Mouse (Mus musculus) CH12.LX (cell line): ENCODE data around the gene Spdef. TPM values are rescaled to one million over a fixed set of nuclear protein-coding genes. Genes with fewer than 3 reads are reported as not detected.

ENCODE experiments used
- DNase-seq: peaks from one replicate; pipeline ENCODE4 v3.0.0-alpha.2; 2013; ENCODE audit errors: extremely low read depth
- H3K27ac ChIP-seq: 2 replicates; pipeline ENCODE4 v1.5.1; 2012; ENCODE audit warnings: low read depth, mild to moderate bottlenecking, control low read depth, moderate library complexity; ENCODE audit not compliant: insufficient read depth
- H3K27me3 ChIP-seq: replicated peaks from 2 replicates; pipeline ENCODE3; 2012; ENCODE audit warnings: inconsistent platforms
- H3K36me3 ChIP-seq, 2 experiments: replicated peaks in 1 of 2; 2 replicates each; pipeline versions ENCODE3 to v1.6.1; 2012; ENCODE audit warnings: inconsistent platforms in 1 of 2, low read length in 1 of 2, mild to moderate bottlenecking in 1 of 2, mixed read lengths in 1 of 2, moderate library complexity in 1 of 2; ENCODE audit not compliant: control insufficient read depth in 1 of 2, insufficient read depth in 1 of 2
- H3K4me1 ChIP-seq, 2 experiments: 2 replicates each; pipeline ENCODE4 v1.6.1; 2012; ENCODE audit warnings: inconsistent platforms in 1 of 2, moderate library complexity in 1 of 2; ENCODE audit not compliant: insufficient read depth in 2 of 2, control insufficient read depth in 1 of 2
- H3K4me2 ChIP-seq: 2 replicates; pipeline ENCODE4 v1.6.1; 2012; ENCODE audit warnings: low read depth, mild to moderate bottlenecking, control low read depth; ENCODE audit not compliant: poor library complexity, insufficient read depth, severe bottlenecking
- H3K4me3 ChIP-seq, 3 experiments: fragments of 150-350 bp in 1 of 3; sonication (generic) in 1 of 3; replicated peaks in 1 of 3; 2 replicates each; pipeline versions ENCODE3 to v1.5.1; 2011 to 2012; ENCODE audit warnings: low read depth in 2 of 3, low read length in 2 of 3, mild to moderate bottlenecking in 2 of 3, moderate library complexity in 2 of 3, control low read depth in 1 of 3, improper control_type of control experiment in 1 of 3, inconsistent platforms in 1 of 3, mixed read lengths in 1 of 3; ENCODE audit not compliant: poor library complexity in 1 of 3
- H3K79me2 ChIP-seq: replicated peaks from 2 replicates; pipeline ENCODE4 v1.6.1; 2012; ENCODE audit warnings: mild to moderate bottlenecking, moderate library complexity; ENCODE audit not compliant: control insufficient read depth, poor library complexity, insufficient read depth, severe bottlenecking; ENCODE audit errors: extremely low read depth
- H3K9ac ChIP-seq: 2 replicates; pipeline ENCODE4 v1.6.1; 2012; ENCODE audit warnings: low read depth, mild to moderate bottlenecking, control low read depth, moderate library complexity; ENCODE audit not compliant: insufficient read depth
- H3K9me3 ChIP-seq: replicated peaks from 2 replicates; pipeline ENCODE3; 2012; ENCODE audit warnings: low read length, inconsistent platforms, mixed read lengths
- BHLHE40 ChIP-seq: IDR thresholded peaks from 2 replicates; pipeline ENCODE4 v1.6.1; 2011; ENCODE audit warnings: mild to moderate bottlenecking, low read depth, low read length, improper control_type of control experiment
- CHD2 ChIP-seq: IDR thresholded peaks from 2 replicates; pipeline ENCODE4 v1.6.1; 2011; ENCODE audit warnings: low read length, improper control_type of control experiment
- CTCF ChIP-seq, 2 experiments: IDR thresholded peaks in 1 of 2; conservative IDR thresholded peaks in 1 of 2; 2 replicates each; pipeline ENCODE4 v1.5.1; 2011 to 2012; ENCODE audit warnings: low read depth in 2 of 2, low read length in 2 of 2, improper control_type of control experiment in 1 of 2, inconsistent platforms in 1 of 2, mild to moderate bottlenecking in 1 of 2, moderate library complexity in 1 of 2
- E2F4 ChIP-seq: IDR thresholded peaks from 2 replicates; pipeline ENCODE4 v1.6.1; 2011; ENCODE audit warnings: low read depth, low read length, improper control_type of control experiment; ENCODE audit not compliant: insufficient replicate concordance
- ELF1 ChIP-seq: IDR thresholded peaks from 2 replicates; pipeline ENCODE4 v1.6.1; 2014; ENCODE audit warnings: low read depth, mild to moderate bottlenecking, inconsistent platforms, low read length, improper control_type of control experiment
- EP300 ChIP-seq: IDR thresholded peaks from 2 replicates; pipeline ENCODE4 v1.6.1; 2011; ENCODE audit warnings: low read length, improper control_type of control experiment
- GABPA ChIP-seq: IDR thresholded peaks from 2 replicates; pipeline ENCODE4 v1.6.1; 2012; ENCODE audit warnings: low read depth, low read length, improper control_type of control experiment, inconsistent platforms; ENCODE audit not compliant: insufficient replicate concordance
- IRF4 ChIP-seq: IDR thresholded peaks from 2 replicates; pipeline ENCODE4 v1.6.1; 2014; ENCODE audit warnings: low read depth, mild to moderate bottlenecking, inconsistent platforms, low read length, improper control_type of control experiment
- JUN ChIP-seq: IDR thresholded peaks from 2 replicates; pipeline ENCODE4 v1.6.1; 2011; ENCODE audit warnings: low read depth, mild to moderate bottlenecking, low read length, improper control_type of control experiment, moderate library complexity; ENCODE audit not compliant: insufficient read depth
- KAT2A ChIP-seq: IDR thresholded peaks from 2 replicates; pipeline ENCODE4 v1.6.1; 2012; ENCODE audit warnings: low read length, improper control_type of control experiment, inconsistent platforms; ENCODE audit not compliant: insufficient replicate concordance
- MAFK ChIP-seq: IDR thresholded peaks from 2 replicates; pipeline ENCODE4 v1.6.1; 2011; ENCODE audit warnings: low read length, improper control_type of control experiment; ENCODE audit not compliant: insufficient replicate concordance
- MAX ChIP-seq: IDR thresholded peaks from 2 replicates; pipeline ENCODE4 v1.6.1; 2011; ENCODE audit warnings: low read length, improper control_type of control experiment
- MYC ChIP-seq: IDR thresholded peaks from 2 replicates; pipeline ENCODE4 v1.6.1; 2011; ENCODE audit warnings: low read depth, mild to moderate bottlenecking, improper control_type of control experiment, low read length
- POLR2A ChIP-seq: IDR thresholded peaks from 2 replicates; pipeline ENCODE4 v1.6.1; 2011; ENCODE audit warnings: low read depth, mild to moderate bottlenecking, improper control_type of control experiment, low read length
- SIN3A ChIP-seq: IDR thresholded peaks from 2 replicates; pipeline ENCODE4 v1.6.1; 2012; ENCODE audit warnings: low read length, improper control_type of control experiment, inconsistent platforms
- USF1 ChIP-seq: IDR thresholded peaks from 2 replicates; pipeline ENCODE4 v1.6.1; 2014; ENCODE audit warnings: low read depth, mild to moderate bottlenecking, inconsistent platforms, low read length, improper control_type of control experiment
- USF2 ChIP-seq: conservative IDR thresholded peaks from 2 replicates; pipeline ENCODE4 v1.6.1; 2011; ENCODE audit warnings: low read depth, low read length, improper control_type of control experiment
- ZKSCAN1 ChIP-seq: IDR thresholded peaks from 2 replicates; pipeline ENCODE4 v1.6.1; 2012; ENCODE audit warnings: low read depth, inconsistent platforms, low read length, improper control_type of control experiment, borderline replicate concordance
- ZMIZ1 ChIP-seq: IDR thresholded peaks from 2 replicates; pipeline ENCODE4 v1.6.1; 2012; ENCODE audit warnings: low read depth, mild to moderate bottlenecking, inconsistent platforms, low read length, improper control_type of control experiment
- ZNF384 ChIP-seq: IDR thresholded peaks from 2 replicates; pipeline ENCODE4 v1.6.1; 2012; ENCODE audit warnings: low read depth, low read length, improper control_type of control experiment, inconsistent platforms
- dilution Hi-C: fragments of 300-500 bp; cut with MboI; formaldehyde crosslinking; loops from 2 replicates; pipeline ENCODE4 v1.14.3; 2020; ENCODE audit warnings: low sequenced_read_pairs; ENCODE audit not compliant: extremely low pct_unique_long_range_greater_than_20kb, extremely low pct_ligation_motif_present
- in situ Hi-C: fragments of 300-500 bp; cut with MboI; formaldehyde crosslinking; loops from 3 replicates; pipeline ENCODE4 v1.14.3; 2019; ENCODE audit warnings: low sequenced_read_pairs, low pct_ligation_motif_present, low pct_unique_long_range_greater_than_20kb, mixed read lengths
- polyA plus RNA-seq: library from polyadenylated mRNA; unstranded; fragments of >175 nt; gene quantifications from 2 replicates; pipeline ENCODE4 v1.2.1, GENCODE M21; 2012; ENCODE audit warnings: low read depth; ENCODE audit not compliant: insufficient read length
- total RNA-seq, 2 experiments: library from RNA; depleted of rRNA; stranded (reverse); fragments of 300-350 nt in 1 of 2; fragments of >200 nt in 1 of 2; gene quantifications; 2 replicates each; pipeline ENCODE4 v1.2.3; 2012 to 2014

Spdef gene
- total and polyA plus RNA-seq, 3 experiments, result not detected

DNA sequence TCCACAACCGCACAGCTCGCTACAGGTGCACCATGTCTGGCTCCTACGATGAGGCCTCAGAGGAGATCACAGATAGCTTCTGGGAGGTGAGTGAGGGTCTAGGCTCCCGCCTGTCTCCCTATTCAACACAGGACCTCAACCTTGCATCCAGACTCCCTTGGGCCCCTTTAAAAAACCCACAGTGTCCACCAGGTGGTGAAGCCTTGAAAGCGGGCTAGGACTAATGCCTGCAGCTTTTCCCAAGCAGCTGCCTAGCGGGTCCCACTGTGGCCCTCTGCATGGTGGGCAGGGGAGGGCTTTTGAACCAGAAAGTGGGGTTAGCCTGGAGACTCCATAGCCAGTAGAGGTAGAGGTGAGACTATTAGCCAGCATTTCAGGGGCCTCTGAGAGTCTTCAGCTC, 26.9 kb downstream of the Spdef start:
- Histone ChIP-seq H3K9ac (no peak overlapping the region), H3K79me2 (no peaks in the 10 kb centered on the region), H3K4me1 (peaks cover 4 to 17% of the 10 kb centered on the region in 2 experiments)
- DNase-seq, result no peak
- no peak for TF ChIP-seq MAFK
- TF ChIP-seq CHD2, result no peak
- no peak for TF ChIP-seq ELF1
- TF ChIP-seq CTCF (conservative IDR thresholded peaks at IDR 0.05 in 1 of 2, IDR thresholded peaks at IDR 0.05 in 1 of 2; ENCODE audit: low read depth in 2 of 2, low read length in 2 of 2), result no peak
- TF ChIP-seq, all 38 proteins: peak for 0
- Histone ChIP-seq H3K27me3 (no peaks in the 10 kb centered on the region), H3K4me2 (no peak overlapping the region), H3K36me3 (peaks cover 5 to 32% of the 10 kb centered on the region in 2 experiments), H3K4me3 (no peak overlapping the region), H3K9me3 (peaks cover 20% of the 10 kb centered on the region), H3K27ac (no peak overlapping the region)
- in situ Hi-C loops (no loop called here), dilution Hi-C loops (no loop called here)

DNA sequence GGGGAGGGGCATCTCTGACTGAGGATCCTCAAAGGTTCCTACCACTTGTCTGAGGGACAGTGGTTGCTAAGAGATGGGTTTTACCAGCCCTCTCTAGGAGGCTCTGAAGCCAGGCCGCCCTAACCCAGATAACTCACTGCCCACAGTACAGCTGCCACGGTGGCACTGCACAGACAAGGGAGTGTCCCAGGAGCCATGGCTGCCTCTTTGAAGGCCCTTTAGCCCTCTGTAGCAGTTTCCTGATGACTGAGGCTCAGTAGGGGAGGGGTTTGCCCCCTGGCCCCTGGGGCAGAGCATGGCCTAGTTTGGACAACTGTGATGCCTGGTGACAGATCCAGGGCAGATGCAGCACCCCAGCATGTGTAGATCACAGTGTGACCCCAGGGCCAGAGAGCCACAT, 27.9 kb downstream of the Spdef start:
- no peak overlapping the region for H3K27ac ChIP-seq
- no peak overlapping the region for H3K9ac ChIP-seq
- H3K27me3 ChIP-seq, result no peaks in the 10 kb centered on the region
- H3K4me3 ChIP-seq, result no peak overlapping the region
- H3K4me2 ChIP-seq, result no peak overlapping the region
- peaks cover 20% of the 10 kb centered on the region for H3K9me3 ChIP-seq
- dilution Hi-C loops (no loop called here), in situ Hi-C loops (no loop called here)
- peaks cover 4 to 17% of the 10 kb centered on the region in 2 experiments for H3K4me1 ChIP-seq
- TF ChIP-seq JUN, result no peak
- no peak for TF ChIP-seq E2F4
- no peak for TF ChIP-seq MYC
- no peak for TF ChIP-seq IRF4
- no peak for TF ChIP-seq KAT2A
- no peak for TF ChIP-seq ZMIZ1
- TF ChIP-seq SIN3A, result no peak
- no peak for TF ChIP-seq POLR2A
- TF ChIP-seq USF1, result no peak
- TF ChIP-seq ZNF384, result no peak
- no peak for TF ChIP-seq CHD2
- no peak for DNase-seq
- no peaks in the 10 kb centered on the region for H3K79me2 ChIP-seq
- peaks cover 4 to 27% of the 10 kb centered on the region in 2 experiments for H3K36me3 ChIP-seq

DNA sequence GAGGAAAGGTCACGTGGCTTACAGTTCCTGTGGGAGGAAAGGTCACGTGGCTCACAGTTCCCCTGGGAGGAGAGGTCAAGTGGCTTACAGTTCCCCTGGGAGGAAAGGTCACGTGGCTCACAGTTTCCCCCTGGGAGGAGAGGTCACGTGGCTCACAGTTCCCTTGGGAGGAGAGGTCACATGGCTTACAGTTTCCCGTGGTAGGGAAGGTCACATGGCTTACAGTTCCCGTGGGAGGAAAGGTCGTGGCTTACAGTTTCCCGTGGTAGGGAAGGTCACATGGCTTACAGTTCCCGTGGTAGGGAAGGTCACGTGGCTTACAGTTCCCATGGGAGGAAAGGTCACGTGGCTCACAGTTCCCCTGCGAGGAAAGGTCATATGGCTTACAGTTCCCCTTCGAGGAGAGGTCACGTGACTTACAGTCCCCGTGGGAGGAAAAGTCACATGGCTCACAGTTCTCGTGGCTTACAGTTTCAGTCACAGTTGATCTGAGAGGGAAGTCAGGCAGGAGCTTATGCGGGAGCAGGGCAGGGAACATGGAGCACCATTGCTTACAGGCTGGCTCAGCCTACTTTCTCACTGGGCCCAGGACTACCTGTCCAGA, 29.0 kb downstream of the Spdef start:
- Histone ChIP-seq H3K9me3 (peaks cover 20% of the 10 kb centered on the region), H3K4me1 (peaks cover 4 to 17% of the 10 kb centered on the region in 2 experiments), H3K4me3 (no peak overlapping the region), H3K79me2 (no peaks in the 10 kb centered on the region), H3K27ac (no peak overlapping the region), H3K4me2 (no peak overlapping the region), H3K36me3 (peaks cover 0 to 18% of the 10 kb centered on the region in 2 experiments), H3K27me3 (no peaks in the 10 kb centered on the region), H3K9ac (no peak overlapping the region)
- peak; percentile 44 for DNase-seq
- dilution Hi-C loops, result no loop called here
- TF ChIP-seq USF2, result peak; percentile 62
- peak; percentile 24 for TF ChIP-seq BHLHE40
- TF ChIP-seq EP300, result no peak
- TF ChIP-seq GABPA, result no peak
- TF ChIP-seq MAX, result peak; percentile 55
- peak; percentile 42 for TF ChIP-seq USF1
- TF ChIP-seq ZKSCAN1, result no peak
- in situ Hi-C loops, result no loop called here
